Mouse (Mus musculus) cortical plate, adult 2 months (tissue): ENCODE results near the gene Cnot2.

ENCODE experiments used
- CTCF ChIP-seq: fragments of 200-500 bp; IDR thresholded peaks from 2 replicates; pipeline ENCODE4 v1.5.1; 2011; ENCODE audit warnings: mild to moderate bottlenecking, control low read depth, low read length; ENCODE audit not compliant: insufficient read depth; ENCODE audit errors: extremely low read depth
- POLR2A ChIP-seq: fragments of 200-500 bp; IDR thresholded peaks from 2 replicates; pipeline ENCODE4 v1.6.1; 2011; ENCODE audit warnings: mild to moderate bottlenecking, low read length, control low read depth; ENCODE audit not compliant: insufficient read depth; ENCODE audit errors: extremely low read depth

- TF ChIP-seq CTCF (no peak), POLR2A (no peak)
Measured at GRCm38 (mm10) chr10:116577181-116577580, 4.1 kb downstream of the Cnot2 start.
